Mouse (Mus musculus) E14TG2a.4 (cell line): ENCODE measurements around the gene Birc7.

Experiments
- CTCF ChIP-seq: conservative IDR thresholded peaks from 2 replicates; pipeline ENCODE4 v1.5.1; 2014; ENCODE audit warnings: low read length
- NANOG ChIP-seq: IDR thresholded peaks from 2 replicates; pipeline ENCODE4 v1.6.1; 2014; ENCODE audit warnings: borderline replicate concordance, low read length, mixed read lengths
- POU5F1 ChIP-seq: IDR thresholded peaks from 2 replicates; pipeline ENCODE4 v1.6.1; 2014; ENCODE audit warnings: low read length, borderline replicate concordance

DNA sequence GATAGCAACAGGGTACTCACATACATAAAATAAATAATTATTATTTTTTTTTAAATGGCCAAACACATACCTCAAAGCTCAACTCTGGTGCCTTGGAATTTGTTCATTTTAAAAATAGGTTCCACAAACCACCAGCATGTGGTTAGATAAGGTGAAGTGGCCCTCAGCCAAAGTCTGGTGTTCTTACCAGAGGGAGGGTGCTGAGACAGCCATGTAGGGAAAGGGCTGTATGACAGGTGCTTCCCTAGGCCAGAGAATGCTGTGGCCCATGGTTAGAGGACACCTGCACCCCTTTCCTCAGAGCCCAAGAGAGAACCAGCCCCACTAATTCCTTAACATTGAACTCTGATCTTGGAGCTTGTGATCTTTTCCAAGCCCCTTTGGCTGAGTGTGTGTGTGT, 11.4 kb downstream of the Birc7 start:
- TF ChIP-seq CTCF, result no peak
- TF ChIP-seq NANOG, result no peak
- TF ChIP-seq POU5F1, result no peak
